Mouse (Mus musculus) cerebellum, postnatal 25 days (tissue): ENCODE data around the gene 4930469K13Rik.

Experiments used
- DNase-seq, 2 experiments: peaks; one replicate each; pipeline ENCODE4 v3.0.0; 2021; ENCODE audit warnings: mixed read lengths in 2 of 2

The 4930469K13Rik gene

DNA sequence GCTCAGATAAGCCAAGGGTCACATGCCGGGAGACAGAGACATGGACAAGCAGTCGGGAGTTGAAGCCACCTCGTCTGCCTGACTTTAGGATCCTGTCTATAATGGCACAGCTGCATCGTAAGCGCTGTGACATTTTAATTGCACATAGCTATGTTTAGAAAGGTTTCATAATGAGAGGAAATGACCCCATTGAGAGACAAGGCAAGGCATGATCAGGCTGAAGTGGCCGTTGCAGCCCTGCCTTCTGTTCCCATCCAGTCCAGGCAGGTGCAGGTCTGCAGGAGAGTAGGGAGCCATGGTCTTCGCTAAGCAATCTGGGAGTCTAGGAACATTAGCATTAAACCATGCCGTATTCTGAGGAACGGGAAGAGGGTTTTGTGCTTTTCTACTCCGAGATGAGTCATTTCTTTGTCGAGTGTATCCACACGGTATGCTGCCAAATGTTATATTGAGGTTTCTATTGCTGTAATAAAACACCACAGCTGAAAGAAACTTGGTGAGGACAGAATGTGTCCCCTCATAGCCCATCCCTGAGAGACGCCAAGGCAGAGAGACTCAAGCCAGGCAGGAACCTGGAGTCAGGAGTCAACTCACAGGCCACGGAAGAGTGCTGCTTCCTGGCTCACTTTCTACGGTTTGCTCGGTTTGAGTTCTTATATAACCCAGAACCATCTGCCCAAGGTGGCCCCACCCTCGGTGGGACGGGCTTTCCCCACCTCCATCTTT is 165.8 kb downstream of the 4930469K13Rik start:
- DNase-seq, result no peak

DNA sequence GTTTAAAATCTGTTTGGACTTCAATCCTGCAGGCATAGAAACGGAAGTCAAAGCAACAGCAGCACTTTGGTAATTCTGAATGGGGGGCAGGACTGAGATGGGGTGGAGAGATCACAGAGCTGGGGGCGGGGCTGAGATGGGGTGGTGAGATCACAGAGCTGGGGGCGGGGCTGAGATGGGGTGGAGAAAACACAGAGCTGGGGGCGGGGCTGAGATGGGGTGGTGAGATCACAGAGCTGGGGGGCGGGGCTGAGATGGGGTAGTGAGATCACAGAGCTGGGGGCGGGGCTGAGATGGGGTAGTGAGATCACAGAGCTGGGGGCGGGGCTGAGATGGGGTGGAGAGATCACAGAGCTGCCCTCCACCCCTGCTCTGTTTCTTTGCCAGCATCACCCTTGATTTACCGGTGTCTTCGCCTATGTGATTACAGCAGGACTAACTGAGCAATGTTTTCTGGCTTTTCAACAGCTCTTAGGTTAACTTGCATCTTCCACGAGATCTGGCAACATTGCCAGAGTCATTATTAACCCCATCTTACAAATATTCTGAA is 166.4 kb downstream of the 4930469K13Rik start:
- DNase-seq, result no peak

DNA sequence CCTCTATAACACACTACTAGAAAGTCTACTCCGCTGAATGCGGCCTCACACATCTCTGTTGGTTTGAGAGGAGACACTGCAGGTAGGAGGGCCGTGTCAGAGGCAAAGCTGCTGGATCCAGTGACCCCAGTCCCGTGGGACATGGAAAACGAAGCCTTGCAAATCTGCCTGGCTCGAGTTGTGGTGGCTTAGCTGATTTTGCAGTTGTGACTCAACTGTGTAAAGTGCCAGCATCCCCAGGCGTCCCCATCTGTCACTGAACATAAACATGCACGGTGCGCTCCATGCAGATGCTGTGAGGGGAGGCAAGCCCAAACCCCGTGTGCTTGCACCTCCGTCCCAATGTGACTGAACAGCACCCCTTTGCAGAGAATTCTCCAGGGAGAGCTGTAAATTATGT is 168.9 kb downstream of the 4930469K13Rik start:
- DNase-seq, result no peak

DNA sequence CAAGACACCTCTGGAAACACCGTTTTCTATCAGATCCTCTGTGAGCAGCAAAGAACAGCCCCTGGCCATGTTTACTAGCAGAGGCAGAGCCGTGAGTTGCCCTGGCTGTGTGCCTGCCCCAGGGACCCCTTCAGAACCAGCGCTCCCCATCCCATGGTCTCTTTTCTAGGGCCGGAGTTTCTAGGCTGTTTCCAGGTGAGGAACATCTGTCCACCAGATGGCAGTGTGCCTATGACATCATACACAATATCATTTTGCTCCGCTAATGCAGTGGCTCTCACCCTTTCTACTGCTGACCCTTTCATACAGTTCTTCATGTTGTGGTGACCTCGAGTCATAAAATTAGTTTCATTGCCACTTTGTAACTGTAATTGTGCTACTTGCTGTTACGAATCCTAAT is 169.7 kb downstream of the 4930469K13Rik start:
- no peak for DNase-seq

DNA sequence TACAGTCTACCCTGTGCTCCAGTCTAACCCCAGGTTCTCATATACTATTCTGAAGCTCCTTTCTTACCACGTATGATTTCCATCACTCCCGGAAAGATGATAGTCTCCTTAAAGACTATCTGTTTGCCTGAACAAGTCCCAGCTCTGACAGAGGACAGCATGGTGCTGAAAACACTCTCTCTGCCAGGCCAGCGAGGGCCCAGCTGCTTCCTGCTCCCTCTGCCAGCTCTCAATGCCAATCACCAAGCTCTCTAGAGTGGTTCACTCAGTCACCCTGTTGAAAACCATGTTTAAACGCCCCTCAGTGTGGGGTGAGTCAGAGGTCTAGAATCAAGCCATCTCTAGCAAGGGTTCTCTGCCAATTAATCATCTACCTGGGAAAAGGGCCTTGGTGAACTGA is 170.5 kb downstream of the 4930469K13Rik start:
- peak in 1 of 2 experiments; percentile 22 for DNase-seq

DNA sequence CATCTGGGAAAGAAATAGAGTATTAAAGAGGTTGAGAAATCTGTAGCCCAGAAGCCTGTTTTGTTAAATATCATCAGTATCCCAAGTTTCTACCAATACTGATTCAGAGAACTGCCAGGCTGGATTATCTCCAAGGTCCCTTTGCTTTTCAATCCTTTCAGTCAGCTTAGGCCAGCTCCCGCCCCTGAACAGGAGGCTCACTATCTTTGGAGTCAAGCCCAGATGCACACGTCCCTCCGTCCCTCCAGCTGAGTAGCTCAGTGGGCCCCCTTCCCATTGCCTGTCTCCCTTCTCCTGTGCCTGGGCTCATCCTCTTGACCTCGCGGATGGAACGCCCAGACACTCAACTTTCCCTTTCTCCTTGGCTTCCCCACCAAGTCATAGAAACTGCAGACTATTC is 171.0 kb downstream of the 4930469K13Rik start:
- no peak for DNase-seq

DNA sequence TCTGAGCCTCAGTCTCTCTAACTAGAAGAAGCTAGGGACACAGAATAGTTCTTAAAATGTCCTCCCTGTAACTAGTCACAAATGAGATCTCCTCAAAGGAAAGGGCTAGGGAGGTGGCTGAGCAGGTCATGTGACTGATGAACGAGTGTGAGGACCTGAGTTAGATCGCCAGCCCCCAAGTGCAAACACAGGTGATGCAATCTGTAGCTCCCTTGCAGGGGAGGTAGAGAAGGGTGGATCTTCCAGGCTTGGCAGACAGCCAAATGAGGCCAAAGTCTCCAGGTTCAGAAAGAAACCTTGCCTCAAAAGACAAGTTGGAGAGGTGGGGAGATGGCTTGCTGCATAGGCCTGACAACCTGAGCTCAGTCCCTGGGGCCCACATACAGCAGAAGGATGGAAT is 171.8 kb downstream of the 4930469K13Rik start:
- no peak for DNase-seq

DNA sequence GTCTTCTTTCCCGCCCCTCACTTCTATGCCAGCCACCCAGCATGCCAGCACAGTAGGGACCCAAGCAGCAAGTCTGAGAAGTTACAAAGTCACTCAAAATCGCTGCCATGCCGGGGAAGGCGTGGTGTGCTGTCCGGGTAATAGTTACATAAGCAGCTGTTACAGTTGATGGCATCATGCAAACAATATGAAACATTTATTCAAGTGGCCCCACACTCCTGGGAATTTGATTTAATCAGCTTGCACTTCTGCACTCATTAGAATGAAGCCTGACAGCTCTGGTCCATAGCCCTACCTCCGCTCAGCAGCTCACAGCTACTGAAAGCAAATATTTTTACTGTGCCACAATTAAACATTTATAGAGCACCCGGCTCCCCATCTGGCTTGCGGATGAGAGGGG is 172.6 kb downstream of the 4930469K13Rik start:
- DNase-seq, result no peak
